Mouse (Mus musculus) heart, embryonic 13.5 days (tissue): ENCODE data around the gene Iqschfp. TPM values are rescaled to one million over a fixed set of nuclear protein-coding genes. Genes with fewer than 3 reads are reported as not detected.
A peak's percentile ranks its signal among the peaks of the same experiment; 100 is the strongest.

Source experiments
- ATAC-seq: fragments of 200-750 bp; cut with Nextera tagmentation; 2 replicates; pipeline ENCODE4 v1.8.0; 2017; ENCODE audit warnings: moderate TSS enrichment; ENCODE audit not compliant: insufficient number of reproducible peaks, low FRiP score, low TSS enrichment; ENCODE audit errors: extremely low read depth
- H3K27ac ChIP-seq: fragments of 300-500 bp; sonication (generic); replicated peaks from 2 replicates; pipeline ENCODE4 v1.5.1; 2015; ENCODE audit warnings: moderate library complexity, mild to moderate bottlenecking, inconsistent platforms
- H3K27me3 ChIP-seq: fragments of 300-500 bp; sonication (generic); replicated peaks from 2 replicates; pipeline ENCODE4 v1.6.1; 2015; ENCODE audit warnings: mild to moderate bottlenecking, inconsistent platforms
- H3K36me3 ChIP-seq: fragments of 300-500 bp; sonication (generic); 2 replicates; pipeline ENCODE4 v1.6.1; 2015; ENCODE audit warnings: mild to moderate bottlenecking, inconsistent platforms
- H3K4me1 ChIP-seq: fragments of 300-500 bp; sonication (generic); 2 replicates; pipeline ENCODE4 v1.6.1; 2015; ENCODE audit warnings: inconsistent platforms
- H3K4me2 ChIP-seq: fragments of 300-500 bp; sonication (generic); 2 replicates; pipeline ENCODE4 v1.6.1; 2015; ENCODE audit warnings: inconsistent platforms, mild to moderate bottlenecking, moderate library complexity
- H3K4me3 ChIP-seq: fragments of 300-500 bp; sonication (generic); 2 replicates; pipeline ENCODE4 v1.5.1; 2015; ENCODE audit warnings: moderate library complexity, mild to moderate bottlenecking, inconsistent platforms
- H3K9ac ChIP-seq: fragments of 300-500 bp; sonication (generic); 2 replicates; pipeline ENCODE4 v1.6.1; 2015; ENCODE audit warnings: inconsistent platforms, mild to moderate bottlenecking, moderate library complexity
- H3K9me3 ChIP-seq: fragments of 300-500 bp; sonication (generic); 2 replicates; pipeline ENCODE4 v1.6.1; 2016; ENCODE audit warnings: inconsistent platforms
- WGBS: fragments of 180-500 bp; shearing (Covaris S2); methylation state at CpG from one replicate; pipeline ENCODE4 v1.1.7; 2015; ENCODE audit warnings: mixed read lengths; 5-methylcytosine and 5-hydroxymethylcytosine counted together
- polyA plus RNA-seq: library from polyadenylated mRNA; unstranded; fragments of >200 nt; fragmentation: Nextera tagmentation; extraction: Ambion mirVana; gene quantifications from 2 replicates; pipeline ENCODE4 v1.2.1, GENCODE M21; 2015

Iqschfp gene
- polyA plus RNA-seq, 1 experiment from 2014 or later, result not detected

GRCm38 (mm10) chr3:68514717-68515116 lies 622.7 kb downstream of the Iqschfp start:
- H3K4me3 ChIP-seq, result no peak overlapping the region
- WGBS, result 83% methylated on average over 3 of the region's 3 CpGs
- H3K36me3 ChIP-seq, result peaks cover 11% of the 10 kb centered on the region
- peaks cover 57% of the 10 kb centered on the region for H3K4me1 ChIP-seq
- no peaks in the 10 kb centered on the region for H3K27me3 ChIP-seq
- no peak overlapping the region for H3K4me2 ChIP-seq
- H3K9ac ChIP-seq, result no peak overlapping the region
- H3K9me3 ChIP-seq, result no peaks in the 10 kb centered on the region
- no peak overlapping the region for H3K27ac ChIP-seq
- ATAC-seq, result no peak

GRCm38 (mm10) chr3:68516393-68517081 lies 624.5 kb downstream of the Iqschfp start:
- Histone ChIP-seq H3K27me3 (no peaks in the 10 kb centered on the region), H3K4me1 (peaks cover 44% of the 10 kb centered on the region), H3K4me2 (no peak overlapping the region), H3K4me3 (no peak overlapping the region), H3K36me3 (peaks cover 11% of the 10 kb centered on the region), H3K27ac (no peak overlapping the region), H3K9me3 (no peaks in the 10 kb centered on the region), H3K9ac (no peak overlapping the region)
- no peak for ATAC-seq
- WGBS, result 81% methylated on average over 12 of the region's 12 CpGs

GRCm38 (mm10) chr3:68517236-68517635 lies 625.2 kb downstream of the Iqschfp start:
- WGBS, result 42% methylated on average over 7 of the region's 7 CpGs
- H3K9ac ChIP-seq, result no peak overlapping the region
- no peaks in the 10 kb centered on the region for H3K9me3 ChIP-seq
- H3K27me3 ChIP-seq, result no peaks in the 10 kb centered on the region
- ATAC-seq, result no peak
- H3K36me3 ChIP-seq, result peaks cover 11% of the 10 kb centered on the region
- no peak overlapping the region for H3K4me2 ChIP-seq
- H3K4me1 ChIP-seq, result peaks cover 39% of the 10 kb centered on the region
- H3K4me3 ChIP-seq, result no peak overlapping the region
- no peak overlapping the region; the same call in 1 of the 2 replicates for H3K27ac ChIP-seq

- H3K9me3 ChIP-seq, result no peaks in the 10 kb centered on the region
- WGBS, result 84% methylated on average over 8 of the region's 8 CpGs
- H3K27me3 ChIP-seq, result no peaks in the 10 kb centered on the region
- 0 out of 2 replicates have a peak, but pooled peaks cover 4% of the 10 kb centered on the region for H3K36me3 ChIP-seq
- no peak overlapping the region for H3K9ac ChIP-seq
- no peak overlapping the region for H3K4me2 ChIP-seq
- H3K4me3 ChIP-seq, result no peak overlapping the region
- peaks cover 31% of the 10 kb centered on the region for H3K4me1 ChIP-seq
- no peak for ATAC-seq
- H3K27ac ChIP-seq, result 0 out of 2 replicates have a peak overlapping the region, but pooled peaks have one; percentile 20
Observed at GRCm38 (mm10) chr3:68518041-68518440, 626.0 kb downstream of the Iqschfp start.

- Histone ChIP-seq H3K9me3 (no peaks in the 10 kb centered on the region), H3K27me3 (no peaks in the 10 kb centered on the region), H3K4me1 (peaks cover 28% of the 10 kb centered on the region), H3K4me2 (no peak overlapping the region), H3K36me3 (0 out of 2 replicates have a peak, but pooled peaks cover 4% of the 10 kb centered on the region), H3K9ac (no peak overlapping the region), H3K4me3 (no peak overlapping the region), H3K27ac (no peak overlapping the region)
- WGBS, result 87% methylated on average over 5 of the region's 5 CpGs
- ATAC-seq, result no peak
Observed at GRCm38 (mm10) chr3:68518586-68518985, 626.6 kb downstream of the Iqschfp start.

GRCm38 (mm10) chr3:68525361-68525878 lies 633.4 kb downstream of the Iqschfp start:
- H3K4me3 ChIP-seq, result no peak overlapping the region
- H3K27me3 ChIP-seq, result no peaks in the 10 kb centered on the region
- peak overlapping the region; percentile 44 for H3K27ac ChIP-seq
- no peaks in the 10 kb centered on the region for H3K36me3 ChIP-seq
- no peak overlapping the region for H3K4me2 ChIP-seq
- H3K4me1 ChIP-seq, result peaks cover 31% of the 10 kb centered on the region
- ATAC-seq, result no peak
- WGBS, result 70% methylated on average over 10 of the region's 10 CpGs
- H3K9me3 ChIP-seq, result no peaks in the 10 kb centered on the region
- H3K9ac ChIP-seq, result no peak overlapping the region; the same call in 1 of the 2 replicates

- 23% methylated on average over 4 of the region's 4 CpGs for WGBS
- no peak for ATAC-seq
- H3K4me3 ChIP-seq, result no peak overlapping the region
- H3K27ac ChIP-seq, result peak overlapping the region; percentile 44
- H3K4me2 ChIP-seq, result no peak overlapping the region
- H3K4me1 ChIP-seq, result peaks cover 37% of the 10 kb centered on the region
- no peaks in the 10 kb centered on the region for H3K36me3 ChIP-seq
- H3K9ac ChIP-seq, result peak overlapping the region; percentile 56
- no peaks in the 10 kb centered on the region for H3K9me3 ChIP-seq
- no peaks in the 10 kb centered on the region for H3K27me3 ChIP-seq
Observed at GRCm38 (mm10) chr3:68526416-68526815, 634.4 kb downstream of the Iqschfp start.

GRCm38 (mm10) chr3:68527182-68527581 lies 635.1 kb downstream of the Iqschfp start:
- Histone ChIP-seq H3K9ac (no peak overlapping the region), H3K27me3 (no peaks in the 10 kb centered on the region), H3K4me2 (no peak overlapping the region), H3K9me3 (no peaks in the 10 kb centered on the region), H3K36me3 (no peaks in the 10 kb centered on the region), H3K4me3 (no peak overlapping the region), H3K4me1 (peaks cover 43% of the 10 kb centered on the region), H3K27ac (no peak overlapping the region)
- WGBS, result 56% methylated on average over 4 of the region's 4 CpGs
- no peak for ATAC-seq

GRCm38 (mm10) chr3:68531908-68532307 lies 639.9 kb downstream of the Iqschfp start:
- 83% methylated on average over 4 of the region's 4 CpGs for WGBS
- peaks cover 56% of the 10 kb centered on the region for H3K4me1 ChIP-seq

GRCm38 (mm10) chr3:68534571-68535051 lies 642.6 kb downstream of the Iqschfp start:
- Histone ChIP-seq H3K9ac (peak overlapping the region; percentile 48), H3K36me3 (peaks cover 6% of the 10 kb centered on the region; the same call in 1 of the 2 replicates), H3K27ac (peak overlapping the region; percentile 92), H3K4me3 (no peak overlapping the region), H3K27me3 (no peaks in the 10 kb centered on the region), H3K4me1 (peaks cover 47% of the 10 kb centered on the region), H3K9me3 (no peaks in the 10 kb centered on the region; the same call in 1 of the 2 replicates), H3K4me2 (peak overlapping the region; percentile 38)
- 10% methylated on average over 6 of the region's 7 CpGs for WGBS
- ATAC-seq, result peak; percentile 54; the same call in 1 of the 2 replicates

More at GRCm38 (mm10) chr3:68531908-68532307, 639.9 kb downstream of the Iqschfp start:
- H3K9me3 ChIP-seq, result no peaks in the 10 kb centered on the region; the same call in 1 of the 2 replicates
- no peak overlapping the region for H3K9ac ChIP-seq
- no peaks in the 10 kb centered on the region for H3K27me3 ChIP-seq
- H3K4me3 ChIP-seq, result no peak overlapping the region
- ATAC-seq, result no peak
- no peak overlapping the region for H3K4me2 ChIP-seq
- peaks cover 6% of the 10 kb centered on the region; the same call in 1 of the 2 replicates for H3K36me3 ChIP-seq
- no peak overlapping the region for H3K27ac ChIP-seq

- WGBS, result 60% methylated on average over 7 of the region's 7 CpGs
Observed at GRCm38 (mm10) chr3:68535160-68535728, 643.2 kb downstream of the Iqschfp start.

More at GRCm38 (mm10) chr3:68535160-68535728, 643.2 kb downstream of the Iqschfp start:
- peak overlapping the region; percentile 48 for H3K9ac ChIP-seq
- no peaks in the 10 kb centered on the region for H3K27me3 ChIP-seq
- ATAC-seq, result no peak
- peak overlapping the region; percentile 38; the same call in 1 of the 2 replicates for H3K4me2 ChIP-seq
- H3K27ac ChIP-seq, result peak overlapping the region; percentile 92
- peaks cover 54% of the 10 kb centered on the region for H3K4me1 ChIP-seq
- H3K4me3 ChIP-seq, result no peak overlapping the region
- peaks cover 6% of the 10 kb centered on the region; the same call in 1 of the 2 replicates for H3K36me3 ChIP-seq
- no peaks in the 10 kb centered on the region; the same call in 1 of the 2 replicates for H3K9me3 ChIP-seq
